Comparison of ENCODE assay signal across 23 mouse cellular contexts in genomic region chr12:53722718-53723698, GRCm38 (mm10).
A peak's percentile ranks its signal among the peaks of the same experiment; 100 is the strongest.
DNase-seq lines count a peak whose midpoint lies in the region; ATAC-seq and TF ChIP-seq lines count a peak whose summit lies in the region.
"Had no signal": no experiment of that assay in that cellular context is flagged by ENCODE, and none has a peak within 500 bp of the region (broad histone marks: within the 10 kb centered on the region; RNA-seq: fewer than 3 reads in every experiment).

No protein-coding gene starts in this region.

- DNase-seq in lung, postnatal 14 days = no peak
- DNase-seq in lung, postnatal 0 days (ENCODE audit: low spot score) = peak; percentile 46
- DNase-seq in lung, postnatal 25 days (ENCODE audit: low spot score) = no peak
- DNase-seq in cerebellum, adult 9-11 months = no peak
- DNase-seq: adrenal gland, adult 8-10 months; adrenal gland, postnatal 14 days; adrenal gland, postnatal 36 days; cerebellum, adult 11-12 months; cerebellum, adult 2 months; cerebellum, adult 9-10 months; cerebellum, postnatal 36 days; embryo, embryonic 11 days had no signal

- H3K4me2 ChIP-seq in lung, embryonic 15.5 days = peak overlapping the region; percentile 5; the same call in 1 of the 2 replicates
- no peak overlapping the region for H3K4me2 ChIP-seq in lung, postnatal 0 days (replicated peaks; ENCODE audit: low read depth, low read length)
- H3K4me2 ChIP-seq: embryonic facial prominence, embryonic 13.5 days; embryonic facial prominence, embryonic 15.5 days; forebrain, embryonic 12.5 days had no signal

- peak; percentile 80; the same call in 1 of the 2 replicates for ATAC-seq in lung, embryonic 15.5 days (ENCODE audit: borderline replicate concordance, extremely low read depth, low FRiP score, low TSS enrichment)
- ATAC-seq in lung, postnatal 0 days = peak; percentile 35; the same call in 1 of the 2 replicates
- ATAC-seq: activated CD4-positive, CD25-positive, alpha-beta regulatory T cell, adult 4 months; forebrain, embryonic 14.5 days; forebrain, embryonic 16.5 days; Patski had no signal

- H3K27me3 ChIP-seq in lung, embryonic 15.5 days = peaks cover 46% of the 10 kb centered on the region
- no peaks in the 10 kb centered on the region for H3K27me3 ChIP-seq in lung, postnatal 0 days (replicated peaks; ENCODE audit: insufficient read depth, low read length)
- H3K27me3 ChIP-seq: embryonic facial prominence, embryonic 13.5 days; embryonic facial prominence, embryonic 15.5 days; forebrain, embryonic 12.5 days; Patski had no signal

- WGBS in lung, embryonic 15.5 days = 42% methylated on average over 15 of the region's 15 CpGs
- 47% methylated on average over 15 of the region's 15 CpGs for WGBS in lung, postnatal 0 days

- no peaks in the 10 kb centered on the region for H3K9me3 ChIP-seq in lung, embryonic 15.5 days
- no peaks in the 10 kb centered on the region for H3K9me3 ChIP-seq in lung, postnatal 0 days (ENCODE audit: low read length)
- H3K9me3 ChIP-seq: embryonic facial prominence, embryonic 13.5 days; embryonic facial prominence, embryonic 15.5 days; forebrain, embryonic 10.5 days had no signal

- H3K4me3 ChIP-seq in lung, embryonic 15.5 days = no peak overlapping the region
- H3K4me3 ChIP-seq in lung, postnatal 0 days (ENCODE audit: low read depth, low read length) = no peak overlapping the region
- H3K4me3 ChIP-seq: embryonic facial prominence, embryonic 13.5 days; embryonic facial prominence, embryonic 15.5 days; erythroblast, embryonic 14.5 days; forebrain, embryonic 10.5 days; forebrain, embryonic 12.5 days had no signal

- H3K9ac ChIP-seq in lung, embryonic 15.5 days = no peak overlapping the region
- no peak overlapping the region for H3K9ac ChIP-seq in lung, postnatal 0 days (replicated peaks; ENCODE audit: low read depth)
- H3K9ac ChIP-seq: embryonic facial prominence, embryonic 13.5 days; embryonic facial prominence, embryonic 15.5 days; forebrain, embryonic 12.5 days had no signal

- peaks cover 3% of the 10 kb centered on the region; the same call in 1 of the 2 replicates for H3K4me1 ChIP-seq in lung, embryonic 15.5 days
- no peaks in the 10 kb centered on the region for H3K4me1 ChIP-seq in lung, postnatal 0 days (ENCODE audit: insufficient read depth, low read depth, low read length)
- H3K4me1 ChIP-seq: embryonic facial prominence, embryonic 15.5 days had no signal

- no peak for TF ChIP-seq EP300 in lung, postnatal 0 days (IDR thresholded peaks at IDR 0.05)

- TF ChIP-seq CTCF in lung, postnatal 0 days (IDR thresholded peaks at IDR 0.05) = no peak

- no peaks in the 10 kb centered on the region for H3K36me3 ChIP-seq in lung, embryonic 15.5 days
- no peaks in the 10 kb centered on the region for H3K36me3 ChIP-seq in lung, postnatal 0 days (ENCODE audit: insufficient read depth, low read length)
- H3K36me3 ChIP-seq: embryonic facial prominence, embryonic 13.5 days; embryonic facial prominence, embryonic 15.5 days; forebrain, embryonic 12.5 days; G1E had no signal

- H3K27ac ChIP-seq in lung, embryonic 15.5 days = no peak overlapping the region
- no peak overlapping the region for H3K27ac ChIP-seq in lung, postnatal 0 days (ENCODE audit: low read length)
- H3K27ac ChIP-seq: embryonic facial prominence, embryonic 13.5 days; embryonic facial prominence, embryonic 15.5 days; forebrain, embryonic 10.5 days; forebrain, embryonic 12.5 days had no signal
